In genomic region chr6:47182252-47182651, GRCm38 (mm10) we compare ENCODE assay signal across 22 mouse cellular contexts.
DNase-seq lines count a peak whose midpoint lies in the region; ATAC-seq and TF ChIP-seq lines count a peak whose summit lies in the region.
"Had no signal": no experiment of that assay in that cellular context is flagged by ENCODE, and none has a peak within 500 bp of the region (broad histone marks: within the 10 kb centered on the region; RNA-seq: fewer than 3 reads in every experiment).

No protein-coding gene starts in this region.

- no peak overlapping the region for H3K4me3 ChIP-seq in forebrain, embryonic 16.5 days (replicated peaks; ENCODE audit: low read length)
- H3K4me3 ChIP-seq in forebrain, embryonic 15.5 days: no peak overlapping the region
- H3K4me3 ChIP-seq in ES-E14 (ENCODE audit: insufficient read depth in 1 of 2, low read depth in 1 of 2, low read length in 2 of 2, poor library complexity in 1 of 2, severe bottlenecking in 1 of 2): no peak overlapping the region
- H3K4me3 ChIP-seq: embryonic facial prominence, embryonic 12.5 days; heart, embryonic 10.5 days; hindbrain, embryonic 13.5 days had no signal

- ATAC-seq in forebrain, embryonic 16.5 days: peak; percentile 82
- no peak; the same call in 1 of the 2 replicates for ATAC-seq in forebrain, embryonic 15.5 days (replicated peaks)
- ATAC-seq: hindbrain, postnatal 0 days had no signal

- H3K27ac ChIP-seq in forebrain, embryonic 16.5 days (ENCODE audit: low read length): no peak overlapping the region
- no peak overlapping the region for H3K27ac ChIP-seq in forebrain, embryonic 15.5 days (replicated peaks)
- H3K27ac ChIP-seq in ES-E14 (ENCODE audit: insufficient read depth, low read depth, low read length, poor library complexity, severe bottlenecking): peak overlapping the region; percentile 69; the same call in 1 of the 2 replicates
- H3K27ac ChIP-seq: embryonic facial prominence, embryonic 12.5 days; heart, embryonic 10.5 days; hindbrain, embryonic 13.5 days; hindbrain, postnatal 0 days had no signal

- in situ Hi-C loops in ES-E14 (cut with MboI; ENCODE audit: low sequenced_read_pairs in 2 of 2, unreplicated experiment in 2 of 2): no loop called here

- H3K36me3 ChIP-seq in forebrain, embryonic 16.5 days (ENCODE audit: control insufficient read depth, insufficient read depth): no peaks in the 10 kb centered on the region
- H3K36me3 ChIP-seq in forebrain, embryonic 15.5 days: no peaks in the 10 kb centered on the region
- H3K36me3 ChIP-seq in ES-E14 (ENCODE audit: control insufficient read depth, insufficient read depth, low read length, poor library complexity, severe bottlenecking): peaks cover 6% of the 10 kb centered on the region
- H3K36me3 ChIP-seq: embryonic facial prominence, embryonic 12.5 days; G1E; heart, embryonic 10.5 days; hindbrain, embryonic 13.5 days had no signal

- no peaks in the 10 kb centered on the region; the same call in 1 of the 2 replicates for H3K4me1 ChIP-seq in forebrain, embryonic 16.5 days (replicated peaks; ENCODE audit: control insufficient read depth, insufficient read depth, low read length)
- H3K4me1 ChIP-seq in forebrain, embryonic 15.5 days: peaks cover 5% of the 10 kb centered on the region; the same call in 1 of the 2 replicates
- H3K4me1 ChIP-seq in ES-E14 (ENCODE audit: control insufficient read depth in 2 of 2, insufficient read depth in 2 of 2, low read length in 2 of 2, poor library complexity in 1 of 2): peaks cover 3 to 4% of the 10 kb centered on the region in 2 experiments; a peak in 2 of 4 replicates
- H3K4me1 ChIP-seq: embryonic facial prominence, embryonic 12.5 days; heart, embryonic 10.5 days had no signal

- no peak overlapping the region for H3K9ac ChIP-seq in forebrain, embryonic 16.5 days (replicated peaks; ENCODE audit: low read depth, low read length)
- no peak overlapping the region for H3K9ac ChIP-seq in forebrain, embryonic 15.5 days (replicated peaks)
- H3K9ac ChIP-seq in ES-E14 (ENCODE audit: insufficient read depth, low read depth, low read length, poor library complexity, severe bottlenecking): peak overlapping the region; percentile 36; the same call in 1 of the 2 replicates
- H3K9ac ChIP-seq: embryonic facial prominence, embryonic 12.5 days; hindbrain, embryonic 13.5 days had no signal

- H3K27me3 ChIP-seq in forebrain, embryonic 16.5 days (replicated peaks; ENCODE audit: control insufficient read depth, insufficient read depth, low read length): no peaks in the 10 kb centered on the region
- no peaks in the 10 kb centered on the region for H3K27me3 ChIP-seq in forebrain, embryonic 15.5 days
- H3K27me3 ChIP-seq: CH12.LX; embryonic facial prominence, embryonic 12.5 days; hindbrain, embryonic 13.5 days had no signal

- no peaks in the 10 kb centered on the region for H3K9me3 ChIP-seq in forebrain, embryonic 16.5 days (ENCODE audit: control insufficient read depth, low read length)
- no peaks in the 10 kb centered on the region for H3K9me3 ChIP-seq in forebrain, embryonic 15.5 days
- no peaks in the 10 kb centered on the region for H3K9me3 ChIP-seq in ES-E14 (ENCODE audit: control insufficient read depth, insufficient read depth, low read depth, low read length)
- H3K9me3 ChIP-seq: embryonic facial prominence, embryonic 12.5 days; G1E; heart, embryonic 10.5 days; hindbrain, embryonic 13.5 days had no signal

- WGBS in forebrain, embryonic 16.5 days: 70% methylated on average over 2 of the region's 2 CpGs
- 69% methylated on average over 2 of the region's 2 CpGs for WGBS in forebrain, embryonic 15.5 days

- H3K4me2 ChIP-seq in forebrain, embryonic 16.5 days (ENCODE audit: low read length): no peak overlapping the region
- no peak overlapping the region for H3K4me2 ChIP-seq in forebrain, embryonic 15.5 days (replicated peaks)
- H3K4me2 ChIP-seq: embryonic facial prominence, embryonic 12.5 days; hindbrain, embryonic 13.5 days had no signal

- DNase-seq in ES-E14 (ENCODE audit: low read depth, low spot score): no peak
- peak; percentile 70 for DNase-seq in ZHBTc4 (ENCODE audit: low read depth, low spot score)
- DNase-seq in retina, embryonic 14.5 days (ENCODE audit: low spot score): no peak
- no peak for DNase-seq in thymus, postnatal 14 days
- DNase-seq: adrenal gland, adult 8-10 months; adrenal gland, postnatal 36 days; cerebellum, adult 11 months; cerebellum, adult 8-10 months; cerebellum, postnatal 14 days; embryo, embryonic 11 days; gastrocnemius, postnatal 36 days; heart, adult 18-20 months; heart, postnatal 10 days; kidney, adult 18-20 months had no signal

TF ChIP-seq in ES-E14, 5 proteins besides CTCF, POLR2A, EP300 and RAD21:
- no peak for TF ChIP-seq ZNF384 (IDR thresholded peaks at IDR 0.05; ENCODE audit: low read depth, low read length)
- TF ChIP-seq MAFK (IDR thresholded peaks at IDR 0.05; ENCODE audit: insufficient read depth, low read depth, low read length): no peak
- TF ChIP-seq ZC3H11A (IDR thresholded peaks at IDR 0.05; ENCODE audit: borderline replicate concordance, low read depth, low read length): no peak
- TF ChIP-seq HCFC1 (IDR thresholded peaks at IDR 0.05; ENCODE audit: borderline replicate concordance, insufficient read depth, low read length): no peak
- TF ChIP-seq CHD2 (IDR thresholded peaks at IDR 0.05; ENCODE audit: low read depth, low read length): no peak
